Mouse (Mus musculus): ENCODE results near the gene Smco3.

DNA sequence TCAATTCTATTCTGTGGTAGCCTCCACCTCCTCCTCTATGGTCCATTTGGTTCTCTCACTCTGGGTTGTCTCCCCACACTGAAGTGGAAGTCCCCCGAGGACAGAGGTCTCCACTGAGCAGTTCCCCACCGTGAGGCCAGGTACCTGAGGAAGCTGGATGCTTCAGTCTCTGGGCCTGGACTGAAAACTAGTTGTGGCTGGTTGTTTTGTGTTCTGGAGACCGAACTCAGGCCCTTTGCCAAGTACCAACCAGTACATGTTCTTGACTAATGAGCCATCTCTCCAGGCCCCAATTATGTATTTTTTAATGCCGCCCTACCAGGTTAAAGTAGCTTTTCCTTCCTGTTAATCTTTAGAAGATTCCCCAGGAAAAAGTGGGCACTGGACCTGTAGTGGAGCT, 17.1 kb upstream of the Smco3 start:
- TF ChIP-seq CTCF (IDR thresholded peaks at IDR 0.05; ENCODE audit: borderline replicate concordance, insufficient read depth, low read length) (no peak), POLR2A (IDR thresholded peaks at IDR 0.05; ENCODE audit: low read depth, low read length) (no peak)

Data from embryonic fibroblast, embryonic 13.5 days (primary cell).